Mouse (Mus musculus): ENCODE data around the gene Tmem269.

DNA sequence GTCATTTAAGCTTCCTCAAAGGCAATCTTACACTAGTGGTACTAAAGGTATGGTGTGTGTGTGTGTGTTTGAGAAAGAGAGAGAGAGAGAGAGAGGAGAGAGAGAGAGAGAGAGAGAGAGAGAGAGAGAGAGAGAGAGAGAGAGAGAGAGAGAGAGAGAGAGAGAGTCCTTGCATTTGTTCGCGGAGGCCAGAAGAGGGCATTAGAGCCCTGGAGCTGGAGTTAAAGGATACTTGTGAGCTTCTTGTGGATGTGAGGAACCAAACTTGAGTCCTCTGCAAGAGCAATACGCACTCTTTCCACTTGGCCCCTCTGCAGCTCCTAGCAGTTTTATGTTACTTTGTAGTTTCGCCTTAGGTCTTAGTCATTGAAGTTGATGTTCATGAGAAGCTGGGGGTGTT lies 55.0 kb downstream of the Tmem269 start:
- peak; percentile 33; the same call in 1 of the 2 replicates for TF ChIP-seq CTCF (IDR thresholded peaks at IDR 0.05; ENCODE audit: low read depth)
- TF ChIP-seq EP300 (optimal IDR thresholded peaks at IDR 0.05) = no peak
